Mouse (Mus musculus) intestine, embryonic 16.5 days (tissue): ENCODE measurements at regions not wholly inside any gene's neighbourhood (a gene's known extent, or its start where the extent isn't known, plus 50 kb on each side); places are given as distances from the start of the nearest gene placed in this dataset.
"Not testable (repeated sequence)": the region's sequence is repeated elsewhere in the genome, so short reads cannot be mapped to it uniquely, and the experiment has no call there.

Source experiments
- ATAC-seq: fragments of 200-750 bp; cut with Nextera tagmentation; 2 replicates; pipeline ENCODE4 v1.8.0; 2017; ENCODE audit warnings: moderate TSS enrichment, moderate library complexity
- H3K27ac ChIP-seq: fragments of 300-500 bp; sonication (generic); 2 replicates; pipeline ENCODE4 v1.5.1; 2014; ENCODE audit warnings: mild to moderate bottlenecking, low read length
- H3K27me3 ChIP-seq: fragments of 300-500 bp; sonication (generic); replicated peaks from 2 replicates; pipeline ENCODE4 v1.6.1; 2014; ENCODE audit warnings: low read length, control low read depth, mixed read lengths; ENCODE audit not compliant: control insufficient read depth, insufficient read depth
- H3K36me3 ChIP-seq: fragments of 300-500 bp; sonication (generic); 2 replicates; pipeline ENCODE4 v1.6.1; 2014; ENCODE audit warnings: low read length, control low read depth; ENCODE audit not compliant: control insufficient read depth, insufficient read depth
- H3K4me1 ChIP-seq: fragments of 300-500 bp; sonication (generic); 2 replicates; pipeline ENCODE4 v1.6.1; 2014; ENCODE audit warnings: low read length, control low read depth, mixed read lengths; ENCODE audit not compliant: control insufficient read depth, insufficient read depth
- H3K4me2 ChIP-seq: fragments of 300-500 bp; sonication (generic); 2 replicates; pipeline ENCODE4 v1.6.1; 2014; ENCODE audit warnings: low read depth, low read length, control low read depth
- H3K4me3 ChIP-seq: fragments of 300-500 bp; sonication (generic); 2 replicates; pipeline ENCODE4 v1.5.1; 2014; ENCODE audit warnings: mild to moderate bottlenecking, low read length
- H3K9ac ChIP-seq: fragments of 300-500 bp; sonication (generic); 2 replicates; pipeline ENCODE4 v1.6.1; 2014; ENCODE audit warnings: low read depth, low read length
- H3K9me3 ChIP-seq: fragments of 300-500 bp; sonication (generic); 2 replicates; pipeline ENCODE4 v1.6.1; 2016; ENCODE audit warnings: low read length, control low read depth; ENCODE audit not compliant: control insufficient read depth
- WGBS: fragments of 180-500 bp; shearing (Covaris S2); extraction: QIAGEN DNeasy Blood & Tissue Kit; methylation state at CpG from one replicate; pipeline ENCODE4 v1.1.7; 2014; 5-methylcytosine and 5-hydroxymethylcytosine counted together

- no peak overlapping the region for H3K4me3 ChIP-seq
- H3K4me1 ChIP-seq: no peaks in the 10 kb centered on the region
- H3K36me3 ChIP-seq: no peaks in the 10 kb centered on the region
- no peaks in the 10 kb centered on the region for H3K9me3 ChIP-seq
- no peak for ATAC-seq
- H3K9ac ChIP-seq: no peak overlapping the region
- WGBS: 71% methylated on average over 1 of the region's 1 CpGs
- H3K27me3 ChIP-seq: no peaks in the 10 kb centered on the region
- no peak overlapping the region for H3K27ac ChIP-seq
- H3K4me2 ChIP-seq: no peak overlapping the region
Measured at GRCm38 (mm10) chr8:17984779-17985178, 993.3 kb downstream of the Defb40 start.

GRCm38 (mm10) chr8:17948848-17949247 is 1029.2 kb downstream of the Defb40 start:
- H3K27ac ChIP-seq: no peak overlapping the region
- ATAC-seq: no peak
- H3K27me3 ChIP-seq: no peaks in the 10 kb centered on the region
- no peak overlapping the region for H3K4me3 ChIP-seq
- no peak overlapping the region for H3K4me2 ChIP-seq
- H3K9me3 ChIP-seq: no peaks in the 10 kb centered on the region
- no peak overlapping the region for H3K9ac ChIP-seq
- WGBS: 73% methylated on average over 1 of the region's 1 CpGs
- H3K36me3 ChIP-seq: no peaks in the 10 kb centered on the region
- no peaks in the 10 kb centered on the region for H3K4me1 ChIP-seq

- Histone ChIP-seq H3K4me3 (no peak overlapping the region), H3K27ac (no peak overlapping the region), H3K4me2 (no peak overlapping the region), H3K9ac (no peak overlapping the region), H3K4me1 (no peaks in the 10 kb centered on the region), H3K9me3 (no peaks in the 10 kb centered on the region), H3K36me3 (no peaks in the 10 kb centered on the region), H3K27me3 (no peaks in the 10 kb centered on the region)
- WGBS: 83% methylated on average over 22 of the region's 22 CpGs
- ATAC-seq: no peak
Measured at GRCm38 (mm10) chr8:17948053-17948834, 1029.8 kb downstream of the Defb40 start.

GRCm38 (mm10) chr8:17934696-17935095 is 1043.4 kb downstream of the Defb40 start:
- no peaks in the 10 kb centered on the region for H3K27me3 ChIP-seq
- no peaks in the 10 kb centered on the region for H3K9me3 ChIP-seq
- no peak overlapping the region for H3K4me2 ChIP-seq
- H3K4me3 ChIP-seq: no peak overlapping the region
- H3K27ac ChIP-seq: no peak overlapping the region
- H3K36me3 ChIP-seq: no peaks in the 10 kb centered on the region
- H3K4me1 ChIP-seq: no peaks in the 10 kb centered on the region
- no peak for ATAC-seq
- no peak overlapping the region for H3K9ac ChIP-seq

- Histone ChIP-seq H3K4me3 (no peak overlapping the region), H3K27ac (no peak overlapping the region), H3K36me3 (no peaks in the 10 kb centered on the region), H3K27me3 (no peaks in the 10 kb centered on the region), H3K9ac (no peak overlapping the region), H3K4me2 (no peak overlapping the region), H3K9me3 (no peaks in the 10 kb centered on the region), H3K4me1 (no peaks in the 10 kb centered on the region)
- 90% methylated on average over 15 of the region's 15 CpGs for WGBS
- ATAC-seq: no peak
Measured at GRCm38 (mm10) chr8:17909316-17909715, 1068.7 kb downstream of the Defb40 start.

- 65% methylated on average over 5 of the region's 5 CpGs for WGBS
Measured at GRCm38 (mm10) chr8:17888598-17888997, 1089.5 kb downstream of the Defb40 start.

GRCm38 (mm10) chr8:17863388-17863787 is 1114.7 kb downstream of the Defb40 start:
- no peak for ATAC-seq
- Histone ChIP-seq H3K4me3 (no peak overlapping the region), H3K9ac (no peak overlapping the region), H3K4me2 (no peak overlapping the region), H3K27me3 (no peaks in the 10 kb centered on the region), H3K27ac (no peak overlapping the region), H3K4me1 (no peaks in the 10 kb centered on the region), H3K9me3 (no peaks in the 10 kb centered on the region), H3K36me3 (no peaks in the 10 kb centered on the region)
- 77% methylated on average over 2 of the region's 2 CpGs for WGBS

More at GRCm38 (mm10) chr8:17888598-17888997, 1089.5 kb downstream of the Defb40 start:
- not testable (repeated sequence) for H3K4me3 ChIP-seq, H3K4me2 ChIP-seq, H3K9me3 ChIP-seq, H3K27me3 ChIP-seq, ATAC-seq, H3K9ac ChIP-seq, H3K27ac ChIP-seq, H3K36me3 ChIP-seq, H3K4me1 ChIP-seq
